Mouse (Mus musculus): ENCODE data around the gene Pcyox1.

GRCm38 (mm10) chr6:86393187-86393586, 3.8 kb downstream of the Pcyox1 start:
- TF ChIP-seq MAFK (IDR thresholded peaks at IDR 0.05; ENCODE audit: insufficient read depth, low read depth, low read length): no peak
- no peak for TF ChIP-seq ZNF384 (IDR thresholded peaks at IDR 0.05; ENCODE audit: low read depth, low read length)

Measured in ES-E14 (cell line).